Mouse (Mus musculus): ENCODE measurements around the gene Limch1.

DNA sequence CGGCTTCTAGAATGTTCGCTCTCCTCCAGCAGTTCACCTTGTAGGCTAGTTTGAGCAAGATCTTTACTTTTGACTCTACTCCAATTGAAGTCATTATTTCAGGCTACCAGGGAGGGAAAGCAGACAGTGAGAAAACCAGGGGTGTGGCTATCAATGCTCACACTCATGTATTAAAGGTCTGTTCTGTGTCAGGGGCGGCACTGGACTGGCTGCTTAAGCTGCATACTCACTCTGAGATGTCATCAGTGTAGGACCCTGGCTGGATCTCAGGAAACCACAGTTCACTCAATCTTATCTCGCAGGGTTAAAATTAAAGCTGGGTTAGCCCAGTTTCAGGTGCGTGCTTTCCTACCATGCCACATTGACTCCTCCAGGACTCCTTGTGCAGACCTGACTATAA is 142.4 kb downstream of the Limch1 start:
- TF ChIP-seq EP300 (IDR thresholded peaks at IDR 0.05; ENCODE audit: low read length) (no peak), POLR2A (IDR thresholded peaks at IDR 0.05; ENCODE audit: low read depth, low read length) (no peak), RAD21 (IDR thresholded peaks at IDR 0.05; ENCODE audit: low read depth, low read length) (no peak), CTCF (conservative IDR thresholded peaks at IDR 0.05 in 1 of 2, IDR thresholded peaks at IDR 0.05 in 1 of 2; ENCODE audit: low read depth in 2 of 2, low read length in 2 of 2) (no peak), GABPA (IDR thresholded peaks at IDR 0.05; ENCODE audit: insufficient replicate concordance, low read depth, low read length) (no peak), ZC3H11A (IDR thresholded peaks at IDR 0.05; ENCODE audit: low read depth, low read length) (no peak), HCFC1 (IDR thresholded peaks at IDR 0.05; ENCODE audit: low read depth, low read length) (no peak), USF2 (conservative IDR thresholded peaks at IDR 0.05; ENCODE audit: low read depth, low read length) (no peak)
